Mouse (Mus musculus) heart, adult 9 months (tissue): Measurements from ENCODE around the gene Zfp523.

Experiments used
- DNase-seq, 2 experiments: peaks; one replicate each; pipeline ENCODE4 v3.0.0; 2022; ENCODE audit warnings: low spot score in 2 of 2

Zfp523 gene

GRCm38 (mm10) chr17:28242296-28242695 lies 65.4 kb downstream of the Zfp523 start:
- no peak for DNase-seq

- no peak for DNase-seq
Measured at GRCm38 (mm10) chr17:28244214-28244613, 67.3 kb downstream of the Zfp523 start.

GRCm38 (mm10) chr17:28244714-28245113 lies 67.8 kb downstream of the Zfp523 start:
- no peak for DNase-seq

- DNase-seq: no peak
Measured at GRCm38 (mm10) chr17:28246640-28247039, 69.7 kb downstream of the Zfp523 start.

DNA sequence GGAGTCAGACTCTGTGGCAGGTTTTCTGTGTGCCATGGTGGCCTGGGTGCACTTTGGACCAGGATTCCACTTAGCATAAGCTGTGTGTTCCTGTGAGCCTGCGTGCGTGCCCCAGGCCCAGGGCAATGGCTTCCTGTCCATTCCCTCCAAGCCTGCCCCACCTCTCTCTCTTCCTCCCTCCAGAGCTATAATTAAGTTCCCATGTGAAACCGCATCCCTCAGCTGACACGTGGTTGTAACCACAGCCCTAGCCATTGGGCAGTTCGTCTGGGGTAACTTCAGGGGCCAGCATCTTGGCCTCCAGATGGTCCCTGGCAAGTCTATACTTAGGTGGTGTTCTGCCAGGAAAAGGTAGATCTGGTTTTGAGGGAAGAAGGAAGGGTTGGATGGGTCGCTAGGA lies 70.7 kb downstream of the Zfp523 start:
- peak; percentile 73 to 85 for DNase-seq

- DNase-seq: no peak
Measured at GRCm38 (mm10) chr17:28249062-28249461, 72.1 kb downstream of the Zfp523 start.

DNA sequence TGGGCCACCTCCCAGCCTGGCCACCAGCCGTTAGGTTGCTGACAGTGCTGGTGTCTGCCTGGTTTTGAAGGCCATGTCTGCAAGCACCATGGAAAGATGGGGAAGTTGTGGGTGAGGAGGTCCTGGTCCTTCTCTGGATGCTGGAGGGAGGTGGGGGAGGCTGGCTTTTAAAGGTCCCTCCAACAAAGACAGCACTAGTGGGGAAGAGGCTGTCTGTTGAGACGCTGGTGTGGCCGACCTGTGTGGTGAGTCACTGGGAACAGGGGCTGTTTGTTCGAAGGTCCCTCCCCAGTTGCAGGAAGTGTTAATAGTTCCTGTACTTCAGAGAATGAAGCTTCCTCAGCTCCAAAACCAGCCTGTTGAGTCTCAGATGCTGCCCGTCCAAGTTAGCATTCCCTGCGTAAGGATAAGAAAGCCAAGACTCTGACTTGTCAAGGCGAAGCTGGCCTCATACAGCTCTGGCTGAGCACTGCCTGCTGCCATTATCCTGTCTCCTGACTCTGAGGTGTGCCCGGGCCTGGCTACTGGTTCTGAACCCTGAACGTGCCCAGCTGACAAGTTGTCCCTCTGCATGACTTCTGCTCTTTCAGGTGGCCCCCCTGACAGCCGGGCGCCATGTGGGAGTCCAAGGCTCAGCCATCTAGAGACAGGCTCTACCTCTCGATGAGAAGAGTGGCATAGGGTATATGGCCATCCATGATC lies 74.8 kb downstream of the Zfp523 start:
- DNase-seq: no peak

DNA sequence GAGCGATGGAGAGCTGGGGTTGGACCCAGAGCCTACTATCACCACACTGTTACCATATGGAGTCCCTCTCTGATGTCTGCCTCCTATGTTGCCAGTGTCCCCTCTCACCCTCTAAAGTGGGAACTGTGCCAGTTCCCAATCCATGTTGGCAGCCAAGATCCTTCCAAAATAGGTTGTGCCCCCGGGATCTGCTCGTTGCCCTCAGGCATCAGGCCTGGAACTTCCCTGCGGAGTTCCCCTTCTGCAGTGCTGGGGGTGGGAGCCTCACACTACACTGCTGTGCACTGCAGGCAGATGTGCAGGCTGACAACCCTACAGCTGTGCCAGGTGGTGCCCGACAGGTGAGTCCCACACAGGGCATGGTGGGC lies 75.3 kb downstream of the Zfp523 start:
- no peak for DNase-seq

DNA sequence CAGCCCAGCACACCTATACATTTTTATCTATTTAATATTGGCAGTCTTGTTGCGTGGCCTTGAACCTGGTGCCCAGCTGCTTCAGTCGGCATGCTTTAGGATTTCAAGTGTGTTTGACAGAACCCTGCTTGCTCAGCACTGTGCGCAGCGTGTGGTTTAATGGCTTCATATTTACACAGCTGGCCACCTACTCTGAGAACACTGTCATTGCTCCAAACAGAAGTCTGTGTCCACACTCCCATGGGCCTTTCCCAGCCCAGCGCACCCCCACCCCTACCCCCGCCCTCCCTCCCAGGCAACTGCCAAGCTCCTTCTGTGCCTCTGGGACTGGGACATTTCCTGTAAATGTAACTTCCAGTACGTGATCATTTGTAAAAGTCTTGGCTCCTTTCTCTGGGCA lies 76.3 kb downstream of the Zfp523 start:
- peak; percentile 50 to 72 for DNase-seq

DNA sequence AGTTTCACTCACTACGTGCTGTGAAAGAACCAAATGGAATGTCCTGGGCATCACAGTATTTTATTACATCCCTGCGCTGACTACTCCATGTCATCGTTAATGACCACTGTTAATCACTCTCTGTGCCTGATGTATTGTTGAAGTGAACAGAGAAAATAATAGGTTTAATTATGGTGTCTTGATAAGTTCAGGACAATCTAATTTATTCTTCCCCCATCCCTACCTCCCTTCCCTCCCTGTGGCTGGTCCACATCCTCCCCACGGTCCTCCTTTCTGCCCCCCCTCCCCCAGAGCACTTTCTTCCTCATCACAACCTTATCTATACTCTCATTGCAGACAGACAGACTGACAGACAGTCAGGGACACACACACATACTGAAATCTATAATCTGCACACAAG lies 77.9 kb downstream of the Zfp523 start:
- no peak for DNase-seq
